ENCODE assay signal across 10 mouse cellular contexts in the genomic region with DNA sequence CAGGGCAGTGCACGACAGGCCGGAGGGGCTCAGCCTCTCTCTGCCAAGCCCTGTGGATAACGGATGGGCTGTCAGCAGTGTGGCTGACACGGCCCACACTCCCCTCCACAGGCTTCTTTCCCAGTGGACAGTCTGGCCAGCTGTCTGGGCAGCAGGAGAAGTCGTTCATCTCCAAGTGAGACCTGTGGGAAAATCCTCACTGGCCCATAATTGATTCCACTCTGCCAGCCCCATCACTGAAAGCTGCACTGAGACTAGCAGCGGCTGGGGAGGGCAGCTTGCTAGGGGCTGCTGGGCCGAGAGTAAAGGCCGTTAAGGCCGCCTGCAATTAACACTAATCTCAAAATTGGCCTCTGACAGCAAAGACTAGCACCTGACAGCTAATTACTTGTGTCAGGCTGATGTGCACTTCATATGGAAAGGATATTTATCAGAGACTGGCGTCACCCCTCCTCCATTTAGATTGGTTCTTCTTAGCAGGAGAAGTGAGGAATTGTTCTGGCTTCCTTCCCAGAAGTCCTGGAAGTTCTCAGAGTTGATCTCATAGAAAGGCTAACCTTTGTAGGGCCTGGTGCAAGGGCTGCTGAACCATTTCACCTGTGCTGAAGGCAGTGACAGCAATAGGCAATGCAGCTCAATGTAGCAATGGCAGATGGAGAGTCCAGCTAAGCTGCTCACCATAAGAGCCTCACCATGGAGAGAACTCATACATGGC.
A peak's percentile ranks its signal among the peaks of the same experiment; 100 is the strongest.
DNase-seq lines count a peak whose midpoint lies in the region; ATAC-seq lines count a peak whose summit lies in the region.
"Had no signal": no experiment of that assay in that cellular context is flagged by ENCODE, and none has a peak within 500 bp of the region (broad histone marks: within the 10 kb centered on the region; RNA-seq: fewer than 3 reads in every experiment).

No protein-coding gene starts in this region.

- H3K9me3 ChIP-seq in intestine, embryonic 14.5 days (ENCODE audit: control insufficient read depth, low read length) = no peaks in the 10 kb centered on the region
- H3K9me3 ChIP-seq in intestine, embryonic 15.5 days = no peaks in the 10 kb centered on the region
- H3K9me3 ChIP-seq in forebrain, embryonic 16.5 days (ENCODE audit: control insufficient read depth, low read length) = no peaks in the 10 kb centered on the region
- H3K9me3 ChIP-seq in limb, embryonic 11.5 days (ENCODE audit: control insufficient read depth, low read length) = no peaks in the 10 kb centered on the region
- no peaks in the 10 kb centered on the region for H3K9me3 ChIP-seq in neural tube, embryonic 14.5 days (ENCODE audit: control insufficient read depth, low read length)

- WGBS in intestine, embryonic 14.5 days = 30% methylated on average over 10 of the region's 10 CpGs
- whole genome bisulfite sequencing in intestine, embryonic 15.5 days = 40% methylated on average over 10 of the region's 10 CpGs
- WGBS in forebrain, embryonic 16.5 days = 17% methylated on average over 10 of the region's 10 CpGs
- WGBS in limb, embryonic 11.5 days = 9% methylated on average over 10 of the region's 10 CpGs
- 11% methylated on average over 10 of the region's 10 CpGs for WGBS in neural tube, embryonic 14.5 days

- H3K4me3 ChIP-seq in intestine, embryonic 14.5 days (ENCODE audit: low read depth, low read length) = no peak overlapping the region
- H3K4me3 ChIP-seq in intestine, embryonic 15.5 days (replicated peaks) = no peak overlapping the region
- H3K4me3 ChIP-seq in forebrain, embryonic 16.5 days (replicated peaks; ENCODE audit: low read length) = no peak overlapping the region
- no peak overlapping the region for H3K4me3 ChIP-seq in limb, embryonic 11.5 days (ENCODE audit: low read depth, low read length)
- no peak overlapping the region for H3K4me3 ChIP-seq in neural tube, embryonic 14.5 days (ENCODE audit: low read depth, low read length)
- H3K4me3 ChIP-seq: layer of hippocampus, adult 2 months had no signal

- DNase-seq in intestine, embryonic 14.5 days (ENCODE audit: low spot score) = no peak
- DNase-seq in limb, embryonic 11.5 days (ENCODE audit: low spot score) = no peak
- no peak for DNase-seq in ovary, adult 18-20 months (ENCODE audit: low spot score)
- no peak for DNase-seq in cerebellum, adult 18-20 months
- DNase-seq: adrenal gland, postnatal 25 days had no signal

- ATAC-seq in intestine, embryonic 14.5 days (replicated peaks; ENCODE audit: low FRiP score, low TSS enrichment, low read depth) = no peak
- ATAC-seq in intestine, embryonic 15.5 days = no peak
- peak; percentile 58 for ATAC-seq in forebrain, embryonic 16.5 days
- peak; percentile 45; the same call in 1 of the 2 replicates for ATAC-seq in limb, embryonic 11.5 days (ENCODE audit: insufficient number of reproducible peaks, low FRiP score, low TSS enrichment, low read depth)
- peak; percentile 88 for ATAC-seq in neural tube, embryonic 14.5 days (ENCODE audit: low read depth)
- ATAC-seq in megakaryocyte progenitor cell, adult 5-6 weeks (replicated peaks; ENCODE audit: poor library complexity) = no peak

- no peaks in the 10 kb centered on the region for H3K27me3 ChIP-seq in intestine, embryonic 14.5 days (replicated peaks; ENCODE audit: control insufficient read depth, insufficient read depth, low read length)
- H3K27me3 ChIP-seq in intestine, embryonic 15.5 days (replicated peaks) = no peaks in the 10 kb centered on the region
- no peaks in the 10 kb centered on the region for H3K27me3 ChIP-seq in forebrain, embryonic 16.5 days (replicated peaks; ENCODE audit: control insufficient read depth, insufficient read depth, low read length)
- H3K27me3 ChIP-seq in limb, embryonic 11.5 days (ENCODE audit: control insufficient read depth, insufficient read depth, low read length) = no peaks in the 10 kb centered on the region
- H3K27me3 ChIP-seq in neural tube, embryonic 14.5 days (ENCODE audit: control insufficient read depth, insufficient read depth, low read length) = no peaks in the 10 kb centered on the region

- H3K4me1 ChIP-seq in intestine, embryonic 14.5 days (replicated peaks; ENCODE audit: control insufficient read depth, insufficient read depth, low read length) = no peaks in the 10 kb centered on the region; the same call in 1 of the 2 replicates
- H3K4me1 ChIP-seq in intestine, embryonic 15.5 days (replicated peaks) = peaks cover 8% of the 10 kb centered on the region; the same call in 1 of the 2 replicates
- peaks cover 5% of the 10 kb centered on the region; the same call in 1 of the 2 replicates for H3K4me1 ChIP-seq in forebrain, embryonic 16.5 days (replicated peaks; ENCODE audit: control insufficient read depth, insufficient read depth, low read length)
- peaks cover 9% of the 10 kb centered on the region; the same call in 1 of the 2 replicates for H3K4me1 ChIP-seq in limb, embryonic 11.5 days (ENCODE audit: control insufficient read depth, insufficient read depth, low read length)
- no peaks in the 10 kb centered on the region for H3K4me1 ChIP-seq in neural tube, embryonic 14.5 days (ENCODE audit: control insufficient read depth, insufficient read depth, low read length)

- H3K36me3 ChIP-seq in intestine, embryonic 14.5 days (ENCODE audit: control insufficient read depth, insufficient read depth, low read length) = no peaks in the 10 kb centered on the region
- H3K36me3 ChIP-seq in intestine, embryonic 15.5 days = no peaks in the 10 kb centered on the region
- H3K36me3 ChIP-seq in forebrain, embryonic 16.5 days (ENCODE audit: control insufficient read depth, insufficient read depth) = no peaks in the 10 kb centered on the region
- no peaks in the 10 kb centered on the region for H3K36me3 ChIP-seq in limb, embryonic 11.5 days (ENCODE audit: control insufficient read depth, insufficient read depth, low read length)
- no peaks in the 10 kb centered on the region for H3K36me3 ChIP-seq in neural tube, embryonic 14.5 days (ENCODE audit: control insufficient read depth, insufficient read depth, low read length)

- no peak overlapping the region for H3K9ac ChIP-seq in intestine, embryonic 14.5 days (ENCODE audit: low read length)
- no peak overlapping the region for H3K9ac ChIP-seq in intestine, embryonic 15.5 days
- no peak overlapping the region; the same call in 1 of the 2 replicates for H3K9ac ChIP-seq in forebrain, embryonic 16.5 days (replicated peaks; ENCODE audit: low read depth, low read length)
- H3K9ac ChIP-seq in limb, embryonic 11.5 days (ENCODE audit: low read length) = no peak overlapping the region
- no peak overlapping the region for H3K9ac ChIP-seq in neural tube, embryonic 14.5 days (replicated peaks; ENCODE audit: low read depth, low read length)

- 0 out of 2 replicates have a peak overlapping the region, but pooled peaks have one; percentile 36 for H3K27ac ChIP-seq in intestine, embryonic 14.5 days (ENCODE audit: low read depth)
- no peak overlapping the region for H3K27ac ChIP-seq in intestine, embryonic 15.5 days
- no peak overlapping the region for H3K27ac ChIP-seq in forebrain, embryonic 16.5 days (ENCODE audit: low read length)
- H3K27ac ChIP-seq in limb, embryonic 11.5 days (replicated peaks; ENCODE audit: low read depth, low read length) = no peak overlapping the region
- no peak overlapping the region for H3K27ac ChIP-seq in neural tube, embryonic 14.5 days (ENCODE audit: low read depth, low read length)
- H3K27ac ChIP-seq: layer of hippocampus, adult 2 months had no signal

- H3K4me2 ChIP-seq in intestine, embryonic 14.5 days (ENCODE audit: low read length) = no peak overlapping the region
- H3K4me2 ChIP-seq in intestine, embryonic 15.5 days (replicated peaks) = no peak overlapping the region
- no peak overlapping the region for H3K4me2 ChIP-seq in forebrain, embryonic 16.5 days (ENCODE audit: low read length)
- H3K4me2 ChIP-seq in limb, embryonic 11.5 days (ENCODE audit: low read depth, severe bottlenecking) = no peak overlapping the region
- H3K4me2 ChIP-seq in neural tube, embryonic 14.5 days (ENCODE audit: low read depth, low read length) = no peak overlapping the region

Comparison
In these comparisons a context has a peak if more than half of its experiments do, and no peak if none do; other contexts are left out.
1. ATAC-seq: peak in forebrain, embryonic 16.5 days (single experiment), limb, embryonic 11.5 days (single experiment) and neural tube, embryonic 14.5 days (single experiment); none in intestine, embryonic 14.5 days (single experiment), intestine, embryonic 15.5 days (single experiment) and megakaryocyte progenitor cell, adult 5-6 weeks (single experiment).